Comparison of ENCODE assay signal across 8 mouse cellular contexts in the genomic region with DNA sequence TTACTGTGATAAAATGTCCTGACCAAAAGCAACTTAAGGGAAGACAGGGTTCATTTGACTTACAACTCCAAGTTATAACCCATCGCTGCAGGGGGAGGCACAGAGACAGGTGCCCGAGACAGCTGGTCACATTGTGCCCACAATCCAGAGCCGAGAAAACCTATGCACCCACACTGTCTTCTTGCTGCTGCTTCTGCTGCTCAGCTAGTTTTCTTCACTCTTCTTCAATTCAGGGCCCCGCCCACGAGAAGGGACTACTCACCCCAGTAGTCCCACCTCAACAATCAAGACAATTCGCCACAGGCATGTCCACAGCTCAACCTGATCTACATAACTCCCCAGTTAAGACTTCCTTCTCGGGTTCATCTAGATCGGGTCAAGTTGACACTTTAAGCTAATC. TPM values are rescaled to one million over a fixed set of nuclear protein-coding genes. Genes with fewer than 3 reads are reported as not detected.
DNase-seq lines count a peak whose midpoint lies in the region; ATAC-seq and TF ChIP-seq lines count a peak whose summit lies in the region.

Gene Pid1, minus strand, starts transcription at position 214 of the 400 bp plus-strand sequence.

- H3K36me3 ChIP-seq in forebrain, embryonic 15.5 days: no peaks in the 10 kb centered on the region
- no peaks in the 10 kb centered on the region for H3K36me3 ChIP-seq in limb, embryonic 14.5 days (ENCODE audit: control insufficient read depth, insufficient read depth, low read length)

- no peak for ATAC-seq in forebrain, embryonic 15.5 days (replicated peaks)
- no peak for ATAC-seq in limb, embryonic 14.5 days (ENCODE audit: low FRiP score, low read depth)

- no peak for TF ChIP-seq POLR2A in limb, embryonic 14.5 days (IDR thresholded peaks at IDR 0.05; ENCODE audit: borderline replicate concordance, extremely low read depth, insufficient read depth, insufficient read length)

- peaks cover 4% of the 10 kb centered on the region for H3K4me1 ChIP-seq in forebrain, embryonic 15.5 days
- no peaks in the 10 kb centered on the region for H3K4me1 ChIP-seq in limb, embryonic 14.5 days (ENCODE audit: control insufficient read depth, insufficient read depth, low read length)

- no peaks in the 10 kb centered on the region for H3K27me3 ChIP-seq in forebrain, embryonic 15.5 days
- no peaks in the 10 kb centered on the region for H3K27me3 ChIP-seq in limb, embryonic 14.5 days (ENCODE audit: control insufficient read depth, insufficient read depth, low read length)

- H3K9ac ChIP-seq in forebrain, embryonic 15.5 days (replicated peaks): no peak within 1 kb of the TSS
- H3K9ac ChIP-seq in limb, embryonic 14.5 days (ENCODE audit: low read depth, low read length, severe bottlenecking): no peak within 1 kb of the TSS

- no peaks in the 10 kb centered on the region for H3K9me3 ChIP-seq in forebrain, embryonic 15.5 days
- no peaks in the 10 kb centered on the region for H3K9me3 ChIP-seq in limb, embryonic 14.5 days (ENCODE audit: control insufficient read depth, low read length)

- no peak within 1 kb of the TSS for H3K27ac ChIP-seq in forebrain, embryonic 15.5 days (replicated peaks)
- H3K27ac ChIP-seq in limb, embryonic 14.5 days (replicated peaks; ENCODE audit: low read depth, low read length): no peak within 1 kb of the TSS

- intact Hi-C loops in gastrocnemius, postnatal 36 days (cut with DNase I): no loop called here

- DNase-seq in gastrocnemius, postnatal 4 days (ENCODE audit: low spot score in 2 of 2): no peak
- DNase-seq in gastrocnemius, postnatal 36 days: no peak
- no peak for DNase-seq in adrenal gland, adult 2 months
- DNase-seq in limb, embryonic 14.5 days (ENCODE audit: low spot score): no peak
- no peak for DNase-seq in thymus, postnatal 14 days
- DNase-seq in spleen, adult 12 weeks (ENCODE audit: low spot score): no peak
- no peak for DNase-seq in cerebellum, adult 11 months

- WGBS in forebrain, embryonic 15.5 days: 91% methylated on average over 8 of the region's 8 CpGs
- 87% methylated on average over 8 of the region's 8 CpGs for WGBS in limb, embryonic 14.5 days

- no peak within 1 kb of the TSS for H3K4me3 ChIP-seq in forebrain, embryonic 15.5 days
- no peak within 1 kb of the TSS for H3K4me3 ChIP-seq in limb, embryonic 14.5 days (replicated peaks; ENCODE audit: low read length)

- H3K4me2 ChIP-seq in forebrain, embryonic 15.5 days (replicated peaks): no peak within 1 kb of the TSS
- no peak within 1 kb of the TSS for H3K4me2 ChIP-seq in limb, embryonic 14.5 days (replicated peaks; ENCODE audit: low read depth, low read length, severe bottlenecking)

RNA-seq across cellular contexts. Expression of gene Pid1, which starts in this region (rescaled TPM):
- 10 to 100 TPM; 29.1 to 33.9 TPM for total RNA-seq in gastrocnemius, postnatal 4 days (2021)
- total RNA-seq in gastrocnemius, postnatal 36 days (2021): 1 to 10 TPM; 6.1 to 7.9 TPM
- 10 to 100 TPM; 18.5 to 21.2 TPM for total RNA-seq in adrenal gland, adult 2 months (2021)
- polyA plus RNA-seq in adrenal gland, adult 2 months (2012; rRNA removed): 15.5 and 15.8 TPM in 2 replicates
- polyA plus RNA-seq in forebrain, embryonic 15.5 days (2015; fragmentation: Nextera tagmentation; extraction: Ambion mirVana): 60.0 and 64.0 TPM in 2 replicates
- polyA plus RNA-seq in limb, embryonic 14.5 days (2012; rRNA removed): 21.1 and 22.1 TPM in 2 replicates
- polyA plus RNA-seq in limb, embryonic 14.5 days (2014; fragmentation: Nextera tagmentation; extraction: Ambion mirVana): 42.9 and 56.7 TPM in 2 replicates
